ENCODE assay signal across 8 mouse cellular contexts in the genomic region with DNA sequence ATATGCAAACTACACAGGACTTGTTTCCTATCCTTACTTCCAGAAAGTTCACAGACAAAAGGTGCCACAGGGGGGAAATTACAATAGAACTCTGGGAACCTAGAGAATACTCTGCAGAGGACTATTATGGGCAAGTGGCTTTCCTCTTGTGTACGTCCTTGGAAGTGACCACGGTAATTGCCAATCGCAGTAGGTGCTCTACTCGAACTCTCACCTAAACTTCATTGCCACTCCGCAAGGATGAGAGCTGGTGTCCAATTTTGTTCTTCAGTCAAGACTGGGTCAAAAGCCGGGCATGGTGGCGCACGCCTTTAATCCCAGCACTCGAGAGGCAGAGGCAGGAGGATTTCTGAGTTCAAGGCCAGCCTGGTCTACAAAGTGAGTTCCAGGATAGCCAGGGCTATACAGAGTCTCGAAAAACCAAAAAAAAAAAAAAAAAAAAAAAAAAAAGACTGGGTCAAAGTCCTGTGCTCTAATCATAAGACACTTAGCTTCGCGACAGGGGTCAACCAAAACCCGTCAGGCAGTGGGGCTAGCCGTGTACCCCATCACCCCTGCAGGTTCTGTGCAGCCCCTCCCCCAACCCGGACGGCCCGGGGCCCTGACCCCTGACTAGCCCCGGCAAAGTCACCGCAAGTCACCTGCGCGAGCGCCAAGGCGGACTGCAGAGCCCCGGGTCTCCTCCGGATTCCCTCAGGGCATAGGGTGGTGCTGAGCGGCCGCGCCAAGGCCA. TPM values are rescaled to one million over a fixed set of nuclear protein-coding genes. Genes with fewer than 3 reads are reported as not detected.
DNase-seq lines count a peak whose midpoint lies in the region; ATAC-seq and TF ChIP-seq lines count a peak whose summit lies in the region.
"Not testable (repeated sequence)": the region's sequence is repeated elsewhere in the genome, so short reads cannot be mapped to it uniquely, and the experiment has no call there.

No protein-coding gene starts in this region.

- peak; percentile 58 for ATAC-seq in embryonic facial prominence, embryonic 14.5 days (ENCODE audit: low read depth)
- peak; percentile 67 for ATAC-seq in heart, embryonic 11.5 days (replicated peaks; ENCODE audit: insufficient number of reproducible peaks, low FRiP score, low TSS enrichment)
- peak; percentile 71 for ATAC-seq in liver, embryonic 14.5 days (ENCODE audit: insufficient read depth)
- peak; percentile 68 for ATAC-seq in midbrain, embryonic 14.5 days (ENCODE audit: low FRiP score, low TSS enrichment)

- peaks cover 24% of the 10 kb centered on the region for H3K36me3 ChIP-seq in embryonic facial prominence, embryonic 14.5 days (ENCODE audit: control insufficient read depth, insufficient read depth, low read length)
- H3K36me3 ChIP-seq in heart, embryonic 11.5 days (ENCODE audit: control insufficient read depth, insufficient read depth, low read length), result peaks cover 14% of the 10 kb centered on the region
- H3K36me3 ChIP-seq in kidney, adult 2 months (ENCODE audit: control insufficient read depth, insufficient read depth, low read length); spleen, adult 2 months (ENCODE audit: control insufficient read depth, insufficient read depth, low read length): not testable (repeated sequence)
- peaks cover 19% of the 10 kb centered on the region for H3K36me3 ChIP-seq in liver, embryonic 14.5 days (replicated peaks; ENCODE audit: control insufficient read depth, insufficient read depth, low read depth)
- H3K36me3 ChIP-seq in midbrain, embryonic 14.5 days (ENCODE audit: control insufficient read depth, insufficient read depth, low read length), result peaks cover 20% of the 10 kb centered on the region

- not testable (repeated sequence) for TF ChIP-seq CTCF in bone marrow, adult 2 months (IDR thresholded peaks at IDR 0.05; ENCODE audit: control insufficient read depth, insufficient read depth, low read length); kidney, adult 2 months (conservative IDR thresholded peaks at IDR 0.05; ENCODE audit: insufficient read depth, insufficient read length, low read depth, low read length); liver, embryonic 14.5 days (IDR thresholded peaks at IDR 0.05; ENCODE audit: low read depth); spleen, adult 2 months (IDR thresholded peaks at IDR 0.05; ENCODE audit: extremely low read depth, insufficient read depth, insufficient read length, insufficient replicate concordance)

- peak overlapping the region; percentile 90 for H3K9ac ChIP-seq in embryonic facial prominence, embryonic 14.5 days (ENCODE audit: low read depth, low read length)
- peak overlapping the region; percentile 89 for H3K9ac ChIP-seq in heart, embryonic 11.5 days (ENCODE audit: low read depth, low read length)
- peak overlapping the region; percentile 68 for H3K9ac ChIP-seq in liver, embryonic 14.5 days (replicated peaks)
- H3K9ac ChIP-seq in midbrain, embryonic 14.5 days (replicated peaks; ENCODE audit: low read length), result peak overlapping the region; percentile 74

- H3K4me1 ChIP-seq in bone marrow, adult 2 months (ENCODE audit: control insufficient read depth, insufficient read depth, low read length); kidney, adult 2 months (ENCODE audit: control insufficient read depth, insufficient read depth, low read length); liver, embryonic 14.5 days (replicated peaks; ENCODE audit: control insufficient read depth in 2 of 2, insufficient read depth in 2 of 2, low read length in 1 of 2); midbrain, embryonic 14.5 days (ENCODE audit: control insufficient read depth, insufficient read depth, low read length); spleen, adult 2 months (ENCODE audit: control insufficient read depth, insufficient read depth, insufficient read length): not testable (repeated sequence)
- peaks cover 11% of the 10 kb centered on the region; the same call in 1 of the 2 replicates for H3K4me1 ChIP-seq in embryonic facial prominence, embryonic 14.5 days (ENCODE audit: control insufficient read depth, insufficient read depth, low read length)
- peaks cover 11% of the 10 kb centered on the region for H3K4me1 ChIP-seq in heart, embryonic 11.5 days (ENCODE audit: control insufficient read depth, insufficient read depth, low read length)

- peak overlapping the region; percentile 93 for H3K4me3 ChIP-seq in bone marrow, adult 2 months (replicated peaks; ENCODE audit: control insufficient read depth, low read depth, low read length)
- peak overlapping the region; percentile 74 for H3K4me3 ChIP-seq in embryonic facial prominence, embryonic 14.5 days (ENCODE audit: low read depth, low read length)
- peak overlapping the region; percentile 73 for H3K4me3 ChIP-seq in heart, embryonic 11.5 days (ENCODE audit: low read depth, low read length)
- H3K4me3 ChIP-seq in kidney, adult 2 months (ENCODE audit: insufficient read depth, low read depth, low read length), result peak overlapping the region; percentile 86
- H3K4me3 ChIP-seq in liver, embryonic 14.5 days (ENCODE audit: insufficient read depth in 1 of 2, low read depth in 2 of 2, low read length in 2 of 2), result peak overlapping the region; percentile 63 to 82
- H3K4me3 ChIP-seq in midbrain, embryonic 14.5 days (replicated peaks; ENCODE audit: low read depth, low read length), result peak overlapping the region; percentile 66
- H3K4me3 ChIP-seq in spleen, adult 2 months (ENCODE audit: extremely low read depth, insufficient read depth, insufficient read length), result peak overlapping the region; percentile 91

- not testable (repeated sequence) for TF ChIP-seq POLR2A in bone marrow, adult 2 months (IDR thresholded peaks at IDR 0.05; ENCODE audit: borderline replicate concordance, control insufficient read depth, low read depth, low read length); kidney, adult 2 months (IDR thresholded peaks at IDR 0.05; ENCODE audit: low read depth, low read length); spleen, adult 2 months (IDR thresholded peaks at IDR 0.05; ENCODE audit: low read depth, low read length)

- DNase-seq in A20 (ENCODE audit: low read depth, low spot score), result peak; percentile 80
- not testable (repeated sequence) for DNase-seq in embryonic facial prominence, embryonic 14.5 days (ENCODE audit: low spot score); liver, embryonic 14.5 days (ENCODE audit: low read depth in 3 of 3, low spot score in 3 of 3); spleen, adult 2 months (ENCODE audit: low read depth in 1 of 2, low spot score in 2 of 2)
- DNase-seq in kidney, adult 2 months, result peak; percentile 18
- DNase-seq in midbrain, embryonic 14.5 days, result peak; percentile 43

- H3K9me3 ChIP-seq in embryonic facial prominence, embryonic 14.5 days (ENCODE audit: control insufficient read depth, low read length); heart, embryonic 11.5 days (replicated peaks; ENCODE audit: control insufficient read depth, low read length); liver, embryonic 14.5 days (ENCODE audit: control insufficient read depth, low read length); midbrain, embryonic 14.5 days (ENCODE audit: control insufficient read depth, low read length): not testable (repeated sequence)

- TF ChIP-seq EP300 in liver, embryonic 14.5 days (IDR thresholded peaks at IDR 0.05; ENCODE audit: low read depth), result not testable (repeated sequence)

- H3K4me2 ChIP-seq in embryonic facial prominence, embryonic 14.5 days (ENCODE audit: low read depth, low read length), result peak overlapping the region; percentile 81
- H3K4me2 ChIP-seq in heart, embryonic 11.5 days, result peak overlapping the region; percentile 93
- peak overlapping the region; percentile 75 for H3K4me2 ChIP-seq in liver, embryonic 14.5 days (ENCODE audit: low read depth)
- H3K4me2 ChIP-seq in midbrain, embryonic 14.5 days (ENCODE audit: low read length), result peak overlapping the region; percentile 68

- H3K27me3 ChIP-seq in embryonic facial prominence, embryonic 14.5 days (replicated peaks; ENCODE audit: control insufficient read depth, insufficient read depth, low read length); heart, embryonic 11.5 days (ENCODE audit: control insufficient read depth, insufficient read depth, low read length); kidney, adult 2 months (replicated peaks; ENCODE audit: control insufficient read depth, insufficient read depth, low read length); liver, embryonic 14.5 days (ENCODE audit: control insufficient read depth, insufficient read depth, low read length); midbrain, embryonic 14.5 days (ENCODE audit: control insufficient read depth, insufficient read depth, low read length); spleen, adult 2 months (ENCODE audit: control insufficient read depth, insufficient read depth, low read length): not testable (repeated sequence)

- WGBS in bone marrow, adult 2 months, result 4% methylated on average over 28 of the region's 28 CpGs
- 6% methylated on average over 23 of the region's 28 CpGs for WGBS in embryonic facial prominence, embryonic 14.5 days
- WGBS in heart, embryonic 11.5 days (ENCODE audit: insufficient replicate concordance), result 4% methylated on average over 25 of the region's 28 CpGs
- WGBS in kidney, adult 2 months, result 3% methylated on average over 28 of the region's 28 CpGs
- WGBS in liver, embryonic 14.5 days (ENCODE audit: insufficient replicate concordance), result 5% methylated on average over 25 of the region's 28 CpGs
- 8% methylated on average over 25 of the region's 28 CpGs for WGBS in midbrain, embryonic 14.5 days
- WGBS in spleen, adult 2 months, result 5% methylated on average over 28 of the region's 28 CpGs

- H3K27ac ChIP-seq in bone marrow, adult 2 months (ENCODE audit: control insufficient read depth, insufficient read depth, low read depth, low read length, poor library complexity), result peak overlapping the region; percentile 51; the same call in 1 of the 2 replicates
- H3K27ac ChIP-seq in embryonic facial prominence, embryonic 14.5 days (replicated peaks; ENCODE audit: low read depth, low read length); liver, embryonic 14.5 days; midbrain, embryonic 14.5 days (replicated peaks; ENCODE audit: low read depth, low read length): not testable (repeated sequence)
- H3K27ac ChIP-seq in heart, embryonic 11.5 days (ENCODE audit: low read depth, low read length), result peak overlapping the region; percentile 62; the same call in 1 of the 2 replicates
- H3K27ac ChIP-seq in kidney, adult 2 months (ENCODE audit: insufficient read depth, low read depth, low read length), result peak overlapping the region; percentile 88
- peak overlapping the region; percentile 55; the same call in 1 of the 2 replicates for H3K27ac ChIP-seq in spleen, adult 2 months (ENCODE audit: insufficient read depth, low read length)

RNA-seq across cellular contexts. Expression of gene Ndufab1, which starts 0.5 kb away (rescaled TPM):
- 74.3 and 130 TPM in 2 replicates for polyA plus RNA-seq in bone marrow, adult 2 months (2011; ENCODE audit: insufficient read depth, insufficient read length, low replicate concordance, missing spikeins)
- polyA plus RNA-seq in embryonic facial prominence, embryonic 14.5 days (2014; fragmentation: Nextera tagmentation; extraction: Ambion mirVana), result 559 and 632 TPM in 2 replicates
- polyA plus RNA-seq in heart, embryonic 11.5 days (2014; fragmentation: Nextera tagmentation; extraction: Ambion mirVana), result 1,202 and 1,222 TPM in 2 replicates
- 437 and 852 TPM in 2 replicates for polyA plus RNA-seq in kidney, adult 2 months (2012; rRNA removed)
- 32.6 and 58.5 TPM in 2 replicates for polyA plus RNA-seq in liver, embryonic 14.5 days (2012; rRNA removed)
- 419 and 440 TPM in 2 replicates for polyA plus RNA-seq in liver, embryonic 14.5 days (2014; fragmentation: Nextera tagmentation; extraction: Ambion mirVana)
- polyA plus RNA-seq in midbrain, embryonic 14.5 days (2014; fragmentation: Nextera tagmentation; extraction: Ambion mirVana), result 583 and 649 TPM in 2 replicates
- polyA plus RNA-seq in spleen, adult 2 months (2012; rRNA removed), result 103 and 141 TPM in 2 replicates

RNA-seq across cellular contexts. Expression of gene Palb2, which starts 31.6 kb away (rescaled TPM):
- 5.9 and 10.7 TPM in 2 replicates for polyA plus RNA-seq in bone marrow, adult 2 months (2011; ENCODE audit: insufficient read depth, insufficient read length, low replicate concordance, missing spikeins)
- 9.9 and 12.5 TPM in 2 replicates for polyA plus RNA-seq in embryonic facial prominence, embryonic 14.5 days (2014; fragmentation: Nextera tagmentation; extraction: Ambion mirVana)
- 12.6 and 13.9 TPM in 2 replicates for polyA plus RNA-seq in heart, embryonic 11.5 days (2014; fragmentation: Nextera tagmentation; extraction: Ambion mirVana)
- polyA plus RNA-seq in kidney, adult 2 months (2012; rRNA removed), result 0.59 and 0.98 TPM in 2 replicates
- 8.7 and 9.4 TPM in 2 replicates for polyA plus RNA-seq in liver, embryonic 14.5 days (2012; rRNA removed)
- 10.7 and 13.9 TPM in 2 replicates for polyA plus RNA-seq in liver, embryonic 14.5 days (2014; fragmentation: Nextera tagmentation; extraction: Ambion mirVana)
- polyA plus RNA-seq in midbrain, embryonic 14.5 days (2014; fragmentation: Nextera tagmentation; extraction: Ambion mirVana), result 5.6 TPM in 2 replicates
- polyA plus RNA-seq in spleen, adult 2 months (2012; rRNA removed), result 2.5 and 2.7 TPM in 2 replicates

RNA-seq across cellular contexts. Expression of gene Dctn5, which starts 31.7 kb away (rescaled TPM):
- polyA plus RNA-seq in bone marrow, adult 2 months (2011; ENCODE audit: insufficient read depth, insufficient read length, low replicate concordance, missing spikeins), result 46.6 and 62.2 TPM in 2 replicates
- polyA plus RNA-seq in embryonic facial prominence, embryonic 14.5 days (2014; fragmentation: Nextera tagmentation; extraction: Ambion mirVana), result 104 and 115 TPM in 2 replicates
- polyA plus RNA-seq in heart, embryonic 11.5 days (2014; fragmentation: Nextera tagmentation; extraction: Ambion mirVana), result 78.7 and 85.7 TPM in 2 replicates
- 74.9 and 77.1 TPM in 2 replicates for polyA plus RNA-seq in kidney, adult 2 months (2012; rRNA removed)
- polyA plus RNA-seq in liver, embryonic 14.5 days (2012; rRNA removed), result 29.6 and 32.6 TPM in 2 replicates
- polyA plus RNA-seq in liver, embryonic 14.5 days (2014; fragmentation: Nextera tagmentation; extraction: Ambion mirVana), result 38.5 and 39.0 TPM in 2 replicates
- 152 and 167 TPM in 2 replicates for polyA plus RNA-seq in midbrain, embryonic 14.5 days (2014; fragmentation: Nextera tagmentation; extraction: Ambion mirVana)
- 54.9 and 62.0 TPM in 2 replicates for polyA plus RNA-seq in spleen, adult 2 months (2012; rRNA removed)

RNA-seq across cellular contexts. Expression of gene Ears2, which starts 34.1 kb away (rescaled TPM):
- polyA plus RNA-seq in bone marrow, adult 2 months (2011; ENCODE audit: insufficient read depth, insufficient read length, low replicate concordance, missing spikeins), result 1.6 and 2.3 TPM in 2 replicates
- 17.3 and 19.0 TPM in 2 replicates for polyA plus RNA-seq in embryonic facial prominence, embryonic 14.5 days (2014; fragmentation: Nextera tagmentation; extraction: Ambion mirVana)
- 21.4 and 24.6 TPM in 2 replicates for polyA plus RNA-seq in heart, embryonic 11.5 days (2014; fragmentation: Nextera tagmentation; extraction: Ambion mirVana)
- 9.2 and 11.2 TPM in 2 replicates for polyA plus RNA-seq in kidney, adult 2 months (2012; rRNA removed)
- polyA plus RNA-seq in liver, embryonic 14.5 days (2012; rRNA removed), result 3.7 and 4.0 TPM in 2 replicates
- 6.9 and 7.9 TPM in 2 replicates for polyA plus RNA-seq in liver, embryonic 14.5 days (2014; fragmentation: Nextera tagmentation; extraction: Ambion mirVana)
- polyA plus RNA-seq in midbrain, embryonic 14.5 days (2014; fragmentation: Nextera tagmentation; extraction: Ambion mirVana), result 8.2 and 11.0 TPM in 2 replicates
- 7.9 and 10.4 TPM in 2 replicates for polyA plus RNA-seq in spleen, adult 2 months (2012; rRNA removed)

RNA-seq across cellular contexts. Expression of gene Ubfd1, which starts 34.2 kb away (rescaled TPM):
- polyA plus RNA-seq in bone marrow, adult 2 months (2011; ENCODE audit: insufficient read depth, insufficient read length, low replicate concordance, missing spikeins), result 9.0 and 13.8 TPM in 2 replicates
- 90.2 and 91.6 TPM in 2 replicates for polyA plus RNA-seq in embryonic facial prominence, embryonic 14.5 days (2014; fragmentation: Nextera tagmentation; extraction: Ambion mirVana)
- 67.4 and 71.0 TPM in 2 replicates for polyA plus RNA-seq in heart, embryonic 11.5 days (2014; fragmentation: Nextera tagmentation; extraction: Ambion mirVana)
- polyA plus RNA-seq in kidney, adult 2 months (2012; rRNA removed), result 18.9 and 19.6 TPM in 2 replicates
- polyA plus RNA-seq in liver, embryonic 14.5 days (2012; rRNA removed), result 11.3 and 11.7 TPM in 2 replicates
- 16.9 and 20.5 TPM in 2 replicates for polyA plus RNA-seq in liver, embryonic 14.5 days (2014; fragmentation: Nextera tagmentation; extraction: Ambion mirVana)
- 93.0 and 108 TPM in 2 replicates for polyA plus RNA-seq in midbrain, embryonic 14.5 days (2014; fragmentation: Nextera tagmentation; extraction: Ambion mirVana)
- polyA plus RNA-seq in spleen, adult 2 months (2012; rRNA removed), result 15.4 and 16.2 TPM in 2 replicates
